Mouse (Mus musculus) embryo, embryonic 9.5 days (tissue): Measurements from ENCODE around the gene Traf3ip1.

Experiments used
- DNase-seq: peaks from one replicate; pipeline ENCODE4 v3.0.0-alpha.2; 2017; ENCODE audit errors: extremely low spot score

Gene Traf3ip1

DNA sequence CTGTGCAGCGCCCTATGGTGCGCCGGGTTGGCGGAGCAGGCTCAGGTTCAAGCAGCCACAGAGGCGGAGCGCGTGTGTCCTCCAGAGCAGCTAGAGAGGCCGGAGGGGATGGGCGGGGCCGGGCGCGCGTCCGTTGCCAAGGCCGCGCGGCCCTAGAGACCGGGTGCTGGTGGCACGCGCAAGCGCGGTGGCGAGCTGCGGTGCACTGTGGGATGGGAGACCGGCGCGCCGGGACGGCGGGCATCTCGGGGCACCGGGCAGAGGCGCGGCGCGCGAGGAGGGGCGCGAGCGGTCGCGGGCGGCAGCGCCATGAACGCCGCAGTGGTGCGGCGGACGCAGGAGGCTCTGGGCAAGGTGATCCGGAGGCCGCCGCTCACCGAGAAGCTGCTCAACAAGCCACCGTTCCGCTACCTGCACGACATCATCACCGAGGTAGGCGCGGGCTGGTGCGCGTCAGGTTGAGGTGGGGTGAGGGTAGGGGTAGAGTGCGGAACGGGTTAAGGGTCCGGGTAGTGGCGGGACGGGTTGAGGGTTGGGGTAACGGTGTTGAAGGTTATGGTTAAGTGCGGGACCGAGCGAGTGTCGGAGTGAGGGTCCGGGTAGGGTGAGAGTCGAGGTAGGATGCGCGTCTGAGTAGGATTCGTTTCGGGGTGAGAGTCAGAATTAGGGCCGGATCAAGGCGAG, at the start of gene Traf3ip1:
TSS of gene Traf3ip1 (plus strand) at position 191 of the 684 bp plus-strand sequence.
- peak; percentile 92 for DNase-seq

DNA sequence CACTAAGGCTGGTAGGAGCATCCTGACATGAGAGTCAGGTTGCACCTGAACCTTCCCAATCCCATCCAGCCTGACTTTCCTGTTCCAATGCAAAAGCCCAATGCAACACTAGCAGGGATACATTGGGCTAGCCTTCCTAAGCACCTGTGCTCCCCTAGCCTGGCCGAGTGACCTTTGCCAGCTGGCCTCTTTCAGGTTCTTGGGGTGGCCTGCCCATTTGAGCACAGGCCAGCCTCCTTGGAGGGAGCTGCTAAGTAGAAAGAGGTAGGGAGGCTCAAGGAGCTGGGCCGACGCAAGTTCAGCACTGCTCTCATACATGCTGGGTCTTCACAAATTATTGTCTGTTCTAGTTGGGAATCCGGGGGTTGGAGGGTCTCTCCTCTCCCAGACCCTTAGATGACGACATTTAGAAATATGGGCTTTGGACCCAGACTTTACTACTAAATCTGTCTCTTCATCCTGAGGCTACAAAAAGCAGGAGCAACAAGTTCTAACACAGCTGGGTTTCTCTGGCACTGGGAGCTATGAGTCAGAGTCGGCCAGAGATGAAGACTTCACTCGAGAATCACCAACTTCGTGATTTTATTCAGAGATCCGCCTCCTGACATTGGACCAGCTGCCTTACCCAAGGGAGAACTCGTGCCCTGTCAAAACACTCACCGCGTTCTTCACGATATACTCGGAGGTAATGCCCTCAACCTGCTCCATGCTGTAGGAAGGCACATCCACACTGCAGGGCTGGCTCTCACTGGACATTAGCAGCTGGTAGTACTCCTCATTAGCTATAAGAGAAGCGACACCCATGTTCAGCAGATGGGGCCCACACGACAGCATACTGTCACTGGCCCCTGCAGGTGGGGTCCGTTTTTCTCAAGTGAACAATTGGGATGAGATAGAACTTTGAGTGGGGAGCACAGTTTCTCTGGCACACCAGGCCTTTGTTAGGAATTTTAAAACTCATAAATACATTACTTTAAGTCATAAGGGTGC, 49.3 kb upstream of the Traf3ip1 start:
- DNase-seq: no peak

DNA sequence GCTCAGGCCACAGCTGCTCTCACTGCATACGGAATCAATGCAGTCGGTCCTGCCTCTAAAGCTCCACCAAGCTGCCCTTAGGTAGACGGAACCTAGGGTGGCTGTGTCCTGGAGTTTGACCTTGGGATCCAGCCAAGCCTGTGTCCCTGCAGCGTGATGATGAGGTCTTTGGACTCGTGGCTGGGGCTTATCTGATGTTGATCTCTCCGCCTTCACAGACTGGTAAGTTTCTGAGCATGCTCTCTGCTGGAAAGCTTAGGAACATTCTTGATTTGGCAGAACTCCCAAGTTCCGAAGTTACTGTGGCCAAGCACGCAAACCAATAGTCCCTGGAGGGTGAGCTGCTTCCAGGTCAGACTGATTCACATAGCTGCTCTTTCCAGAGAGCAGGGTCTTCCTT, 48.4 kb upstream of the Traf3ip1 start:
- DNase-seq: no peak

DNA sequence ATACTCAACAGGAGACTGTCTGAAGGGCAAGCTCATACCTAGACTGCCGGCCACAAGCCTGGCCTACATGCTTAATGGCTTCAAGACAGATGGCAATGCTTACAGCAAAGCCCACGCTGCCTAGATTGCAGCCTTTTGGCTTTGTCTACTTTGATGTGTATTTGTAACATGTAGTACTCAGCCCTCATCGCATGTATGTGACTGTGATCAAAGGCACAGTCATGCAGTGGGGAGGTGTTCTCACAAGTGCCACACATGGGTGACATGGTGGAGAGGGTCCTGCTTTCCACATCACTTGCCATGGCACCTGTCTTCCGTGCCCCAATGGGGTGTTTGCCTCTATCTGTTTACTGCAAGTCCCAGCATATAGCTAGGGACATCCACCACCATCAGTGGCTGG, 47.9 kb upstream of the Traf3ip1 start:
- DNase-seq: no peak

DNA sequence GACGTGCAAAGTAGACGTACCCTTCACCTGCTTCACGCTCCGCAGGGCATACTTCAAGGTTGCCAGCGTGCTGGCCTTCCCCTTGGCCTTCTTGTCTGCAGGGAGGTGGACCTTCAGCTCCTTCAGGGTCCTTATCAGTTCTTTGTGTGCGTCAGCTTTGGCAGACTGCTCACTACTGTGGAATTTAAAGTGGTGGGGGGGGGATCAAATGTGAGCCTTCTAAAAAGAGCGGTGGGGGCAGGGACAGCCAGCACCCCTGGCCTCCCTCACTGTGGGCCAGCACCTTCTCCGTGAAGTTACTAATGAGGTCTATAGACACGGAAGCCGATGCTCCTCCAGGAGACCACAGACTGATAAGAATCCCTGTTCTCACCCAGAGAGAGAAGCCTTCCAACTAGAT, 45.8 kb upstream of the Traf3ip1 start:
- no peak for DNase-seq

DNA sequence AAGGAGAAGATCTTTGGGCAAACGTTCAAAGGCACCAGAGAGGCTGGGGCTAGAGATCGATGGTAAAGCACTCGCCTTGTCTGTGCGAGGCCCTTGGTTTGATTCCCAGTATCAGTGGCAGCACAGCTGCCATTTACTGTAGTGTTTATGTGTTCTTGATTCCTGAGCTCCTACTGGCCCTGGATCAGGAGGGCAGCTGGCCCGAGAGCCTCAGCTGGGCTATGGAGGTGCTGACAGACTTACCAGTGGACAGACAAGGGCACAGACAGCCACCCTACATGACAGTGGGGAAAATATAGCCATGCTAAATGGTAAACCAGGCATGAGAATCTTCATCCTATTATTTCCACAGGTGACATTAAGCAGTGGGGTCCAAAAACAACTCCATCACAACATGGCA, 43.6 kb upstream of the Traf3ip1 start:
- no peak for DNase-seq

DNA sequence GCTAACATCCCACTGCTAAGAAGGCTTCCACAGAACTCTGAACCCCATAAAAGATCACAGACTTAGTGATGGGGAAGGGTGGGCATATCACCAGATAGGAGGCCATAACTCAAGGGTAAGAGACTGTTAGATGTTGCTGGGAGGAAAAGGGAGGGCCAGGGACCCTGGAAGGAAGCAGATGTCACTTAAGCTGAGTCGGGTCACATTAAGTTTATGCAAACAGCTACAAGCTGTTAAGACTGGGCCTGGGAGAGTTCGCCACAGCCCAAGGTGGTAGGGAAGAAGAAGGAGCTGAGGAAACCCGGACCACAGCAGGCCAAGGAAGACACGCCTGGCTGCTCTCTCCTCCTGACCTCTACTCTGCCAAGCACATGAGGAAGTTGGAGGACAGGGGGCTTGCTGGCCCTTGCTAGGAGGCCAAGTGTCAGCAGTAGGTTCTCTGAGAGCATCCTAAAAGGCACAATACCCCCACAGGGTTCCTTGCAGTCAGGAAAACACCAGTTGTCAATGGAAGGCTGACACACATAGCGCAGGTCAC, 42.8 kb upstream of the Traf3ip1 start:
- DNase-seq: no peak

DNA sequence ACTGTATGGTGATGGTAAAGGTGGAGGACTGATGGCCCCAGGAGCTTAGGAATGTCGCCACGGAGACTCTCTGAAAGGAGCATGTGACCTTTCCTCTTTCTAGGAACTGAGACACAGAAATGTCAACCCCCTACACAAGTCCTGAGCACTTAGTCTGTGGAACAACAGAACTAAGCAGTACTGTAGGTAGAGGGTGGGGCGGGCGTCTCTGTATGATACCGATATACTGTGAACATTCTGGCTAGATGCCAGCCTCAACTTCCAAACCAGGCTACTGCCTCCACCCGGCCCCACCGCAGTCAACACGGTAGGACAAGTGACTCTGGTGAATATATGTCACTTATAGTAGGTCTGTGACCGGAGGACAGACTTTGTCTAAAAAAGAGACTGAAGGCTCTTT, 40.5 kb upstream of the Traf3ip1 start:
- DNase-seq: no peak

DNA sequence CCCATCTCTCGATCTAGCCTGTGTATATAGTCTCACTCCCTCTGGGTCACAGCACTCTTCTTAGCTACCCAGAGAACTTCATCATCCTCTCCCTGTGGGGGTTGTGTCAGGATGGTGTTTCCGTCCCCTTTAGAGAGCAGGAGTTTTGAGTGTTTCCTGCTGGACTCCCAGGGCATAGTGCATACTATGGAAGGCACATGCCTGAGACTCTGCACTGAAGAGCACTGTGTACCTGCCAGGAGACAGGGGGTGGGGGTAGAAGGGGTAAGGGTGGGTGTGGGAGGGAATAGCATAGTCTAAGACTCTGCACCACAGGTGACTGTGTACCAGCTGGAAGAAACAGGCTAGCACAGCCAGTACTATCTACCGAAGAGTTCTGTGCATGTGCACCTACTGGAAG, 40.1 kb upstream of the Traf3ip1 start:
- no peak for DNase-seq

DNA sequence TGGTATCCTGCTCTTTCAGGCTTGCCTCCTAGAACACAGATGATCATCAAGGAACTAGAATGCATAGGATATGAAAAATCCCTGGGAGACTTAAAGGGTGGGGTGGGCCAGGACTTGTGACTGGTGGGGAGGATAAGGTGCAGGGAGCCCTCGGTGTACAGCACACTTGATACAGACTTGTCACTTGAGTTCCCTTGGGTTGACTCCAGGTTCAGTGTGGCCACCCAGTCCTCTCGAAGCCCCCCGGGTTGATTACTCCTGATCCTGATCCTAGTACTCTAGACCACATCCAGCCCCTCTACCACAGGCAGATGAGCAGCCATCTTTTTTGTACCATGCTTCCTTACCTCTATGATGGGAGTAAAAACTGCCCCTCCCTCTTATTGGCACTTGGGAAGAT, 39.5 kb upstream of the Traf3ip1 start:
- DNase-seq: no peak

DNA sequence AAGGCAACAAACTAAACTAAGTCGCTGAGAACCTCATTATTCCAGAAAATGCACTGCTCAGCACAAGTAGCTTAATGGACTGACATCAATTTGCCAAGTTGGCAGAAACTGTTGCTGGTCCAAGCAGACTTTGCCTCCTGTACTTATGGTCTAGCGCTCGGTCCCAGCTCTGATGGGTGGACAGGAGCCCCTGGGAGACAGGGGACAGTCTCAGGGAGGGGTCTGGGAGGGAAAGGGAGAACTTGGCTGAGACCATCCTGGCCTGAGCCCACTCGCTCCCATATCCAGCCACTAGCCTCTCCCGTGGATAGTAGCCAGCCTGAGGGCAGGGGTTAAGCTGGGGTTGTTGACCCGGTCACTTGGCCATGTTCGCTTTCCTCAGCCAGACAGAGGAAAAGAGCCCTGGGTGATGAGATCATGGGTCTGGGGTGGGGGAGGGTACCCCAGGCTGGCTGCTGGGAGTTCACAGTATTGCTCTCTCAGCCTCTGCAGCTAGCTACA, 38.7 kb upstream of the Traf3ip1 start:
- peak; percentile 70 for DNase-seq

DNA sequence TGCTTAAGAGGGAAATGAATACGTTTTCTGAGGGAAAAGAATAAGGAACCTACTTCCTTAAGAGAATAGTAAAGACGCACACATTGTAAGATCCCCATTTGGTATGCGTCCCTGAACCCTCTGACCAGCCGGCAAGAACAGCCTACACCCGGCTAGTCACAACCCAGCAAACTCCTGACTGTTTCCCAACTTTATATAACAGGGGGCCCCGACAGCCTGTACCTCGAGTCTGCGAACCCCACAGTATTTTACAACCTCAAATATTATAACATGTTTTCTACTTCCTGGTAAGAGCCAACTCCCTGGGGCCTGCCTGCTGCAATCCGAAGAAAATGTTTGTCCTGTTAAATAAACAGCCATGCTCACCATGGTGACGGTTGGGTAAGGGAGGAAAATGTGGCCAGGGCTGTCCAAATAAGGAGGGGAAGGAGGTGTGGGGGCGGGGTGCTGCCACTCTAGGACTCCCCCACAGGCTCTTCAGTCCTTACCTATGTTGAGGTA, 38.1 kb upstream of the Traf3ip1 start:
- DNase-seq: peak; percentile 59

DNA sequence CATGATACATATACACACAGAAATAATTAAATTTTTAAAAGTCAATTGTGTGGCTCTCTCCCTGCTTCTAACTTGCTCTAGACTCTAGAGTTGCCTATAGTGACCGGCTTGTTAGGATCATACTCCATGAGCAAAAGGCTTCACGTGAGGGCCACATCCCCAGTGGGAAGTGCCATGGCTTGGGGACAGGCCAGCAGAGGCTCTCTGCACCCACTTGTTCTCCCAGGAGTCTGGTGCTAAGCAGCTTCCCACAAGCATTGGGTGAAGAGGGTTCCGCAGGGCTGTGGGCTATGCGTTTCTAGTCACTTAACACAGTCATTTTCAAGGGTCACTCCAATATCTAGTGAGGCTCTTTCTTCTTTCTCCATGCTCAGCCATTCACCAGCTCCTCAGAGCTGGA, 37.3 kb upstream of the Traf3ip1 start:
- no peak for DNase-seq

DNA sequence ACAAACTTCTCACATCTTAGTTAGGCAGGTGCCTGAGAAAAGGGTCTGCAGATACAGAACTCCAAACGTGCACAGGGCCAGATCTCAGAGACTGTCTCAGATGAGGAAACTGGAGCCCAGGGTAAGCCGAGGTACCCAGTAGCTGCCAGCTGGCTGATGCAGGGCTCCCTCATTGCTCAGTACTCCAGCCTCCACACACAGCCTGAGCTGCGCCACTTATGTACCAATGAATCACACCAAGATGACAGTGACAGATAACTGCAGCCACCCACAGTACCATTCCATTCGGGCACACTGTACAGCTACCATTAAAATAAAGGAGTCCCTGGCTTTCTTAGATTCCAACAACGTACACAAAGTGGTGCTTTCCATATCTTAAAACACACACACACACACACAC, 36.7 kb upstream of the Traf3ip1 start:
- DNase-seq: no peak

DNA sequence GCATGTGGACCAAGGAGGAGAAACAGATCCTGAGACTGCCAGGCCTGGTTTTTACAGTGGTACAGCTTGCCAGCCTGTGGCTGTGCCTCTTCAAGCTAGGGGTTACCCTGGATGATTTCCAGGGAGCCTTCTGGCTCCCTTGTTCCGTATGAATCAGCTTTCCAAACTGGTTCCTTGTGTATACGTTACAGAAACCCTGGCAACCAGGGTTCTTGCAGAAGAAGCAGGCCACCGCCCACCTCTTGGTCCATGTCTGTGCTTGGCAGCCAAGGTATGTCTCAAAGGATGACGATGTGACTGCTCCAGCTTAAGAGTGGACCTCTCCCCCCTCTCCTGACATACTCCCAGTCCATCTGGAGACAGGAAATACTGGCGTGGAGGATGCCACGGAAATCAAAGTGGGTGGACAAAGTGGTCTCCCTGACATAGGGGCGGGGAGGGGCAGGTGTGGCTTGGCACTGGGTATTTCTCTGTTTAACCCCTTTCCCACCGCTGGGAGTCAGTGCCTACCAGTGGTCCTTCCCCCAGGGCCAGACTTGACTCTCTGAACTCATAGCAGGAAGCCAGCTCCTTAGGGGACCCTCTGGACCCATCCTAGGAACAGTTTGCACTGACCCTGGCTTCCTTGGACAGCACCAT, 36.1 kb upstream of the Traf3ip1 start:
- peak; percentile 10 for DNase-seq

DNA sequence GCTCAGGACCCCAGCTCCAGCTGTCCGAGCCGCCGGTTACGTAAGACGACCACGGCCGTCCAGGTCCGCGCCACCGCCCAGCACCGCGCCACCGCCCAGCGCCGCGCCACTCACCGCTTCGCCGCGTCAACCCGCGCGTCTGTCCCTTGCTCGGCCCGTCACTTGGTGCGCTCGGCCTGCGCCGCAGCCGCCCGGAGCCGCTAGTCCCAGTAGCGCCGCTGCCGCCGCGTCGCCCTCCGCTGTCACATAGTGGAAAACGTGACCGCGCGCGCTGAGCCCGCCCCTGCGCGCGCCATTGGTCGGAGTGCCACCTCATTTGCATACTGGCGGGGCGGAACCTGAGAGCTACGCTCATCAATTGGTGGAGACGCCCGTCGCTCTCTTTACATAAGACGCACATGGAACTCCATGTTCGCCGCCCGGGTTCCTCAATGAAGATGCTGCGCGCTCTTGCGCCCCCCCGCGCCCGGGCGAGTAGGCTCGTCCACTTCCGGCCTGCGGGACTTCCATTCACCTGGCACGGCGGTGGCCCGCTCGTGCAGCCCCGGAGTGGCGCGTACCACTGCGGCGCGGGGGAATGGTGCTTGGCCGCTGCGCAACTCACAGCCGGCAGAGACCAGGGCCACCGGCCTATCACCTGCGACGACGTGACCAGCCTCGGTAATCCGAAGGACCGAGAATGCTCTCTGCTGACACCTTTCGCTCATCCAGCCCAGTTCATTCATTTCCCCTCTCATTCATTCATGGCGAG, 35.2 kb upstream of the Traf3ip1 start, which contains the start of gene Per2:
TSS of gene Per2 (minus strand) at position 266 of the 751 bp plus-strand sequence.
- DNase-seq: peak; percentile 99

DNA sequence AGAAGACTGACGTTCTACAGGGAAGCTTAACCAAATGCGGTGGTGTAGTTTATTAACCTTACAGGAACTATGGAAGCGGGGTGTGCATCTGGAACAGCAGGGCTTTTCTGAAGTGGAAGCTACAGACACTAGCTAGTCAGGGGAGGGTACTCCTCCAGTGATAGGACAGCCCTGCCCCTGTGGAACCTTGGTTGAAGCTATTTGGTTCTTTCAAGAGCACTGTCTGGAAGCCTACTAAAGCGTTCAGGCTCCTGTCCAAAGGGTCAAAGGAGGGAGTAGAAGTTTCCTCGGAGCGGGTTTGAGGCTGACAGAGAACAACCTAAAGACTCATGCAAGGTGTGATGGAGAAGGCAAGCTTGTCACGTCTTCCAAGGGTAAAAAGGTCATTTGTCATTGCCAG, 34.4 kb upstream of the Traf3ip1 start:
- no peak for DNase-seq

DNA sequence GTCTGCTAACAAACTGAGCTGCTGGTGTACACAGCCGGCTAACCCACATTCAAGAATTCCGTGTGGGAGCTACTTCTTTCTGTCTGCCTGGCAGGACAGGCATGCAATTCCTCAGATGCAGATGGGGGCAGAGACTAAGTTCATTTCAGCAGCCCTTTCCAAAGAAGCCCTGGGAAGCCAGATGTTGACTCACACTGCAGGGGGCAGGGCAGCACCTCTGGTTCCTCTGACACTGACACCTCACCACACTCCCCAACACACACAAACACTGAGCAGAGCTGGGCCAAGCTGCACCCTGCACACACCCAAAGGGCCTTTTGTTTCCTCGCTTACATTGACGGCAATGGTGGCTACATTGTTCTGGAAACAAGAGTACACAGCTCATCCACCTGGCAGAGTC, 33.9 kb upstream of the Traf3ip1 start:
- no peak for DNase-seq

DNA sequence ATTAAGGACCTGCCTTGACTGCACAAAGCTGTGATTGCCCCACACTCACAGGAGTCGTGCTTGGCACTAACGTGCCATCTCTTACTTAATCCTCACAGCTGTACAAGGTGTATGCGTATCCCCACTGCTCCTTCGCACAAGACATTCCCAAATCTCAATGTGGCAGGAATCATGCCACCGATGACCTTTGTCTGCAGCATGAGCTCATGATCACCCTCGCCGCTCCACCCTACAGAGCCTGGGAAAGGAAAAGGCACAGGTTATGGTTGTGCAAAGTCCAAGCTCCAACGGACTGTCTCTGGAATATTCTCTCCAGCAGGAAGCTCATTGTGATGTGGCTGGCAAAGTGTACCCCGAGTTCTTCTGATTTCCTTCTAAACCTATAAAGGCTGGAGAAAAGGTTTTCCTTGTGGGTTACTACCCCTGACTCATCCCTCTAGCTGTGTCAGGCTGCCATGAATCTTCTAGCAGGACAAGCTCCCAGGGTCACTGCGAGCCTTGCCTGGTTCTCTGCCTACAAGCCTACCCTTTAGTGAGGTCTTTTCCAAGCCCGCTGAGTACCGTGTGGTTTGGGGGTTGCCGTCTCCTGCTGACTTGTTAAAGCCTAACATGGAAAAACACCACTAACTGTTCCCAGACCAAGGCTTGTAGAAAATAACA, 31.0 kb upstream of the Traf3ip1 start:
- DNase-seq: no peak

DNA sequence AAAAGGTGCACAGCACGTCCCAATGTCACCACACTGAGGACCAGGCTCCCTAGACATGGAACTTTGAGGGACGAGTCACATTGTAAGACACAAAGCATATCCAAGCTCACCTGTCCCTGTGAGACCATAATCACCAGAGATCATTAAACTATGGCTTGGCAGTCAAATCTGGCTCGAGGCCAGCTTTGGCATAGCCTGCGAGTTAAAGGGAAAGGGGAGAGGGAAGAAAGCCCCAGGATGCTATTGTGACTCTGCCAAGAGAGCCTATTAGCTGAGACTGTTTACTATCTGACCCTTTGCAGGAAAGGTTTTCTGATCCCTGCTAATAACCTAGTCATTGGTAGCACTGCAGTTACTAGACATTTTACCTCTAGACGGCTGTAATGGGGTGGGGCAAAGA, 30.0 kb upstream of the Traf3ip1 start:
- DNase-seq: no peak

DNA sequence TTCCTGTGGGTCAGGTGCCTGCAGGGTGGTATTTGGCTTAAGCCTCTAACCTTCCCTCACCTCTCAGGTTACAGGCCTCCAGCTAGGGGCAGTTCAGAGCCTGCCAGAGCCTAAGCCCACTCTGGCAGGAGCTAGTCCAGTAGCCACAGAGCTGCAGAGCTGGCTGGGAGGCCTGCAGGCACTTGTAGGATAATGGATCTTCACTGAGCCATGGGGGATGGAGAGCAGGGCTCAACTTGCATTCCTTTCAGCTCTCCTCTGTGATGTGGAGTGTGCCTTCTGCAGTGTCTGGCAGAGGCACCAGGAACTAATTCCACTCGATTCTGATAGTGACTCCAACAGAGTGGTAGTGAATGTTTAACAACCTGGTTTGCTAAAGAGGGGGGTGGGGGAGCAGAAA, 29.2 kb upstream of the Traf3ip1 start:
- DNase-seq: peak; percentile 29
